Mouse (Mus musculus) stomach, embryonic 14.5 days (tissue): ENCODE measurements around the gene Sbk2. TPM values are rescaled to one million over a fixed set of nuclear protein-coding genes. Genes with fewer than 3 reads are reported as not detected.

Experiments
- ATAC-seq: fragments of 200-750 bp; cut with Nextera tagmentation; 2 replicates; pipeline ENCODE4 v1.8.0; 2017; ENCODE audit warnings: low read depth, moderate TSS enrichment; ENCODE audit not compliant: insufficient number of reproducible peaks, insufficient read depth, low FRiP score
- H3K27ac ChIP-seq: fragments of 300-500 bp; sonication (generic); 2 replicates; pipeline ENCODE4 v1.5.1; 2014; ENCODE audit warnings: mild to moderate bottlenecking, low read length, moderate library complexity, mixed read lengths
- H3K27me3 ChIP-seq: fragments of 300-500 bp; sonication (generic); 2 replicates; pipeline ENCODE4 v1.6.1; 2014; ENCODE audit warnings: low read length, control low read depth, mixed read lengths; ENCODE audit not compliant: control insufficient read depth, insufficient read depth
- H3K36me3 ChIP-seq: fragments of 300-500 bp; sonication (generic); 2 replicates; pipeline ENCODE4 v1.6.1; 2014; ENCODE audit warnings: mild to moderate bottlenecking, control low read depth, low read length, moderate library complexity, mixed read lengths; ENCODE audit not compliant: control insufficient read depth, insufficient read depth
- H3K4me1 ChIP-seq: fragments of 300-500 bp; sonication (generic); 2 replicates; pipeline ENCODE4 v1.6.1; 2014; ENCODE audit warnings: low read length, control low read depth, mixed read lengths; ENCODE audit not compliant: control insufficient read depth, insufficient read depth
- H3K4me2 ChIP-seq: fragments of 300-500 bp; sonication (generic); replicated peaks from 2 replicates; pipeline ENCODE4 v1.6.1; 2014; ENCODE audit warnings: low read depth, low read length, control low read depth
- H3K4me3 ChIP-seq: fragments of 300-500 bp; sonication (generic); 2 replicates; pipeline ENCODE4 v1.5.1; 2014; ENCODE audit warnings: low read depth, low read length, control low read depth
- H3K9ac ChIP-seq: fragments of 300-500 bp; sonication (generic); replicated peaks from 2 replicates; pipeline ENCODE4 v1.6.1; 2014; ENCODE audit warnings: low read depth, mild to moderate bottlenecking, control low read depth, low read length, moderate library complexity, mixed read lengths
- H3K9me3 ChIP-seq: fragments of 300-500 bp; sonication (generic); 2 replicates; pipeline ENCODE4 v1.6.1; 2016; ENCODE audit warnings: low read depth, low read length, control low read depth; ENCODE audit not compliant: control insufficient read depth
- WGBS: fragments of 180-500 bp; shearing (Covaris S2); extraction: QIAGEN DNeasy Blood & Tissue Kit; methylation state at CpG from one replicate; pipeline ENCODE4 v1.1.7; 2014; 5-methylcytosine and 5-hydroxymethylcytosine counted together
- polyA plus RNA-seq: library from polyadenylated mRNA; unstranded; fragments of >200 nt; fragmentation: Nextera tagmentation; extraction: Ambion mirVana; gene quantifications from 2 replicates; pipeline ENCODE4 v1.2.1, GENCODE M21; 2014

The Sbk2 gene
- polyA plus RNA-seq, 1 experiment from 2014 or later: 1.4 TPM

DNA sequence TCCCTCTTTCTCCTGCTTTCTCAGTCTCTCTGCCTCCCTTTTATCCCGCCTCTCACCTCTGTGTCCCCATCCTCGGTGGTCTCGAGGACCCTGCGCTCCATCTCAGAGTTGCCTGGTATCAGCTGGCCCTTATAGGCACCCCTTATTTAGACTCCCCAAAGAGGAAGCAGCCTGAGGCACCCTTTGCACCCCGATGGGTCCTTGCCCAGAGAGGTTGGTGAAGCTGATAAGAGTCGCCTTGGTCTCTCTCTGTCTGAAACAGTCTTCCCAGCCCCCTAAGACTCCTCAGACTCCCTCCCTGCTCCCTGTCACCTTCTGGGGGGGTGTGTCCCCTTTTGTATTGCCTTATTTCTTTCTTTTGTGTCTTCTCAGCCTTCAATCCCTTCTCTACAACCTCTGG lies 6.9 kb upstream of the Sbk2 start, which contains the start of gene Sbk3:
Gene Sbk3 (minus strand): TSS at position 101 of the 400 bp plus-strand sequence.
- Histone ChIP-seq H3K27ac (no peak within 1 kb of the TSS), H3K4me1 (no peaks in the 10 kb centered on the region), H3K9me3 (no peaks in the 10 kb centered on the region), H3K9ac (no peak within 1 kb of the TSS), H3K4me2 (no peak within 1 kb of the TSS), H3K4me3 (no peak within 1 kb of the TSS), H3K27me3 (no peaks in the 10 kb centered on the region), H3K36me3 (no peaks in the 10 kb centered on the region)
- no peak for ATAC-seq
- 40% methylated on average over 6 of the region's 6 CpGs for WGBS

DNA sequence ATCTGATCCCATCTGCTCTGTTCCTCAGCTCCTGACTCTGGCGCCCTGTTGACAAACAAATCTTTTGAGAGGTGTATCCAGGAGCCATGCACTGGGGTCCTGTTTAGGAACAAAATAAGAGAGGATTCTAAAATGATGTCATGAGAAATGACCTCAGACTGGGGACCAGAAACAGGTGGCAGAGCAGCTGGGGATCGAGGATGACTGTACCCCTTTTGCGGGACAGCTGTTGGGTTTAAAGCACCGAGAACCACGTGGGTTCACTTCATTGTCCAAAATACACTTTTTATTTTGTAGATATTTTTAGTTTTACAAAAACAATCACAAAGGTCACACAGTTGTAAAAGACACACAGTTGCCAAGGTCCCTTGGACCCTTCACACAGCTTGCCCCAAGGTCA lies 782 bp upstream of the Sbk2 start:
- H3K4me2 ChIP-seq: no peak overlapping the region
- no peak overlapping the region for H3K4me3 ChIP-seq
- no peaks in the 10 kb centered on the region for H3K4me1 ChIP-seq
- no peak overlapping the region for H3K27ac ChIP-seq
- no peaks in the 10 kb centered on the region for H3K9me3 ChIP-seq
- WGBS: 74% methylated on average over 5 of the region's 5 CpGs
- no peaks in the 10 kb centered on the region for H3K27me3 ChIP-seq
- H3K36me3 ChIP-seq: no peaks in the 10 kb centered on the region
- no peak for ATAC-seq
- no peak overlapping the region for H3K9ac ChIP-seq

DNA sequence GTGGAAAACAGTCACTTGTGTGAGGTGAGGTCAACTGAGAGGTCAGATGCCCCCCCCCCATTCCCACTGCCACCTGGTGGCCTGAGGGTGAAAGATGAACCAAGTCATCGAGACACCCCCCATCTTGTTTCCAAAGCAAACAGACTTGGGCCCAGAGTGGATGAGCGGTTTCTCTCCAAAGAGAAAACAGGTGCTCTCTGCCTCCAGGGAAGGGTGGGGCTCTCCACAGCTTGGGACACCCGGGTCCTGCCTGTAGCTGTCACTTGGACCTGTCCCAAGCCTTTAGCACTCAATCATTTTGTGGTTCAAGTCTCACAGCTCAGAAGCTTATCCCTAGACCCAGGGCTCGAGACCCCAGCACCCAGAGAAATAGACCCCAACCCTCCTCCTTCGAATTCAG lies 679 bp downstream of the Sbk2 start:
- Histone ChIP-seq H3K27me3 (no peaks in the 10 kb centered on the region), H3K9me3 (no peaks in the 10 kb centered on the region), H3K9ac (no peak overlapping the region), H3K4me3 (no peak overlapping the region), H3K4me1 (no peaks in the 10 kb centered on the region), H3K4me2 (no peak overlapping the region), H3K36me3 (no peaks in the 10 kb centered on the region), H3K27ac (no peak overlapping the region)
- 71% methylated on average over 5 of the region's 5 CpGs for WGBS
- ATAC-seq: 0 out of 2 replicates have a peak, but pooled peaks have one; percentile 7

DNA sequence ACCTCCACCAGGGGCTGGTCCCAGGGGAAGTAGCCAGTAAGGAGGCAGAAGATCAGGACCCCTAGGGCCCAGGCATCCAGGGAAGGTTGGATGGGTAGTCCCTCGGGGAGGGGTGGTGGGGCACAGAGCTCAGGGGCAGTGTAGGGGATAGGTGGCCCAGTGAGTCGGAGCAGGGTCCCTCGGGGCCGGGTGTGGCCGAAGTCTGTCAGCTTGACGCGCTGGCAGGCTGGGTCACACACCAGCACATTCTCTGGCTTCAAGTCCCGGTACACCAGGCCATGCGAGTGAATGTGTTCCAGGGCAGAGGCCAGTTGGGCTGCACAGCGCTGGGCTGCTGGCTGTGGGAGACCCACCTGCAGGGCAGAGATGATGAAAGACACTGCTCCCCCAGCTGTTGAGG lies 6.8 kb downstream of the Sbk2 start:
- no peak for ATAC-seq
- H3K27ac ChIP-seq: no peak overlapping the region

DNA sequence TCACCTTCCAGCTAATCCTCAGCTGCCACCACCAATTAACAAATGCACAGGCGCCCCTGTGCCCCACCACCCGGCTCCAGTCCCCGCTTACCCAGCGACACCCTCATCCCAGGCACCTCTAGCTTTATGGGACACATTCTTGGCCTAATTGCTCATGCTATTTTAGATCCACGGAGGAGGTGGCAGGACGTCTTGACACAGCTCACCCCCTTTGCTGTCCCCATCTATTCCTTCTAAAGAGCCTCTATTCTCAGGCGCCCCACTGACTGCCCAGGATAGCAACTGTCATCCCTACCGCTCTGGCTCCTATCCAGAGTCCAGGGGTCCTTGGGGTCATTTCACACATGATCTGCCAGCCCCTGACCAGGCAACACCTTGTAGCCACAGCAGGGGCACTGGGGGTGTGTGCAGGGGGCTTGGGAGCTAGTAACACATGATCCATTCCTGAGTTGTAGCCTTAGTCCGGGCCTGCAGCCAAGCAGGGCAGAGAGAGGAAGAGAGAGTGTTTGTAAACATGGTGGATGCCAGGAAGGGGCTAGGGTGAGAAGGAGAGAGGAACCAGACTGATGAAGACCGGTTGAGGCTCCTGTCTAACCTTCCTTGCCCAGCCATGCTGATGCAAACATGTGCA lies 10.3 kb downstream of the Sbk2 start:
- no peak overlapping the region for H3K4me2 ChIP-seq
- H3K9ac ChIP-seq: no peak overlapping the region
- H3K4me3 ChIP-seq: no peak overlapping the region
- WGBS: 16% methylated on average over 10 of the region's 10 CpGs
- no peak for ATAC-seq
- no peaks in the 10 kb centered on the region for H3K36me3 ChIP-seq
- no peak overlapping the region for H3K27ac ChIP-seq
- H3K9me3 ChIP-seq: no peaks in the 10 kb centered on the region
- H3K4me1 ChIP-seq: no peaks in the 10 kb centered on the region
- no peaks in the 10 kb centered on the region for H3K27me3 ChIP-seq

More for the DNA sequence above, 6.8 kb downstream of the Sbk2 start:
- no peaks in the 10 kb centered on the region for H3K27me3 ChIP-seq
- H3K9me3 ChIP-seq: no peaks in the 10 kb centered on the region
- H3K9ac ChIP-seq: no peak overlapping the region
- WGBS: 78% methylated on average over 10 of the region's 10 CpGs
- no peaks in the 10 kb centered on the region for H3K36me3 ChIP-seq
- no peak overlapping the region for H3K4me2 ChIP-seq
- no peak overlapping the region for H3K4me3 ChIP-seq
- no peaks in the 10 kb centered on the region for H3K4me1 ChIP-seq

DNA sequence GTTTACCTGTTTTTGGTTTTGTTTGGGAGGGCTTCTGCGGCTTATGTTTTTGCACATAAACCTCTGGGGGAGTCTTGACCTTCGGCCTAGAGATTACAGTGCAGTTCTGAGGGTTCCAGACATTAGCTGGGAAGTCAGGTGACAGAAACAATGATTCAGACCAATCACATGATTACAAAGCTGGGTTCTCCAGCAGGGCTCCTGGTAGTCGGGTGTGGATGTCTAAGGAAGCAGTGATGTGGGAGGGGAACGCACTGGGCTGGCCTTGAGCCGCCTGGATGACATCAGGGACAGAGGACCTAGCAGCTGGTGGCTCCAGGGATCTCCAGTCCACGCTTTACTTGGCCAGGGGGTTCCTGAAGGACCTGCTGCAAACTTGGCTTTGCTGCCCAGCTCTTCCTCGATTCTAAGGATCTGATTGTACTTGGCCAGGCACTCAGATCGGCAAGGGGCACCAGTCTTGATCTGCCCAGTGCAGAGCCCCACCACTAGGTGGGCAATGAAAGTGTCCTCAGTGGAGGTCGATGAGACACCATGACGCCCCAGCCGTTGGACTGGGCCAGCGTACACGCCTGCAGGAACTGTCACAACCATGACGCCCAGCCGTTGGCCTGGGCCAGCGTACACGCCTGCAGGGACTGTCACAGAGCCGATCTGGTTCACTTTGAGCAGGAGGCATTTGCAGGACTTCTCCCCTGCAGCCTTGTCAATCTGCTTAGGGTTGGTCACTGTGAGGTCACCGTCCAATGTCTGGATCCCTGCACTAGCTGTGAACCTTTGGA lies 13.5 kb downstream of the Sbk2 start:
- Histone ChIP-seq H3K9ac (no peak overlapping the region), H3K27me3 (no peaks in the 10 kb centered on the region), H3K9me3 (no peaks in the 10 kb centered on the region), H3K4me2 (no peak overlapping the region), H3K4me1 (no peaks in the 10 kb centered on the region), H3K27ac (no peak overlapping the region), H3K4me3 (no peak overlapping the region), H3K36me3 (no peaks in the 10 kb centered on the region)
- no peak for ATAC-seq
- 81% methylated on average over 19 of the region's 19 CpGs for WGBS

DNA sequence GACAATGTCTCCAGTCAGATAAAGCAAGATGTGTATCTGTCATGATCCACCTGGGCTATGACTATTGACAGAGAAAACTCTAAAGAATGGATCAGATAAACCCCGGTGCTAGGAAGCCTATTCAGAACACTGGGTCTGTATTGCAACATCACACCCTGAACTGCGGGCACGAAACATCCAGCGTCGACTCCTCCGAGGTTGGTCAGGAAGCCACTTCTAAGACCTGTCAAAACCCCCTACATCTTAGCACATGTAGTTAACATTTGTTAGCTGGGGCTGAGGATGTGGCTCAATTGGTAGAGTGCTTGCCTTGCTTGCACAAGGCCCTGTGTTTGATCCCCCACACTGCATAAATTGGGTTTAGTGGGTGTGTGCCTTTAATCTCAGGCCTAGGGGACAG lies 15.8 kb downstream of the Sbk2 start:
- H3K4me2 ChIP-seq: no peak overlapping the region
- no peaks in the 10 kb centered on the region for H3K36me3 ChIP-seq
- no peak for ATAC-seq
- no peaks in the 10 kb centered on the region for H3K9me3 ChIP-seq
- H3K27me3 ChIP-seq: no peaks in the 10 kb centered on the region
- H3K9ac ChIP-seq: no peak overlapping the region
- 39% methylated on average over 6 of the region's 6 CpGs for whole genome bisulfite sequencing
- no peaks in the 10 kb centered on the region for H3K4me1 ChIP-seq
- H3K27ac ChIP-seq: no peak overlapping the region
- H3K4me3 ChIP-seq: no peak overlapping the region

DNA sequence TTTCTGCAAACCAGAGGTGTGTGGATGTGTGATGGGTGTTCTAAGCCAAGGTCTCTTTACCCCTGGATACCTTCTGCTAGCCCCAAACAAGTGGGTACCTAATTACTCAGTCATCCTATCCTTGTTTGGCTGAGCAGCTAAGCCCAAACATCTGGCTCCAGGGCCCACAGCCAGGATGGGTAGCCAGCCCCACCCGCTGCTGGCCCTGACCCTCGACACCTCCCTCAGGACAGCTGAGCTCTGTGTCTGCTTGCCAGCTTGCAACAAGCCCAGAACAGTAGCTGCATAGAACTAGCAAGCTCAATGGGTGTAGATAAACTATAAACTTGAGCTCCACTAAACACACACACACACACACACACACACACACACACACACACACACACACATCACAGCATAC lies 16.4 kb downstream of the Sbk2 start:
- no peak overlapping the region for H3K4me2 ChIP-seq
- no peaks in the 10 kb centered on the region for H3K27me3 ChIP-seq
- no peak overlapping the region for H3K9ac ChIP-seq
- no peaks in the 10 kb centered on the region for H3K36me3 ChIP-seq
- no peak overlapping the region for H3K27ac ChIP-seq
- 41% methylated on average over 2 of the region's 2 CpGs for WGBS
- no peaks in the 10 kb centered on the region for H3K4me1 ChIP-seq
- H3K9me3 ChIP-seq: no peaks in the 10 kb centered on the region
- no peak for ATAC-seq
- H3K4me3 ChIP-seq: no peak overlapping the region
